Mouse (Mus musculus) cerebellum, adult 9-11 months (tissue): ENCODE data around the gene Slc12a8.

Experiments
- DNase-seq: peaks from one replicate; pipeline ENCODE4 v3.0.0; 2022

Slc12a8 gene

GRCm38 (mm10) chr16:33545530-33545929, 28.4 kb downstream of the Slc12a8 start:
- no peak for DNase-seq

- DNase-seq: no peak
These were observed 36.7 kb downstream of the Slc12a8 start for GRCm38 (mm10) chr16:33553689-33554342.

- DNase-seq: no peak
These were observed 41.0 kb downstream of the Slc12a8 start for GRCm38 (mm10) chr16:33558121-33558520.

GRCm38 (mm10) chr16:33560281-33560680, 43.2 kb downstream of the Slc12a8 start:
- DNase-seq: peak; percentile 88

GRCm38 (mm10) chr16:33561308-33562009, 44.3 kb downstream of the Slc12a8 start:
- no peak for DNase-seq

GRCm38 (mm10) chr16:33562874-33563537, 45.9 kb downstream of the Slc12a8 start:
- DNase-seq: no peak

GRCm38 (mm10) chr16:33563538-33564013, 46.4 kb downstream of the Slc12a8 start:
- DNase-seq: no peak

GRCm38 (mm10) chr16:33566467-33566866, 49.3 kb downstream of the Slc12a8 start:
- no peak for DNase-seq

- no peak for DNase-seq
These were observed 50.6 kb downstream of the Slc12a8 start for GRCm38 (mm10) chr16:33567736-33568135.

GRCm38 (mm10) chr16:33568269-33569016, 51.3 kb downstream of the Slc12a8 start:
- DNase-seq: no peak

GRCm38 (mm10) chr16:33572646-33573045, 55.5 kb downstream of the Slc12a8 start:
- DNase-seq: no peak

GRCm38 (mm10) chr16:33573703-33574102, 56.6 kb downstream of the Slc12a8 start:
- DNase-seq: no peak

- no peak for DNase-seq
These were observed 58.6 kb downstream of the Slc12a8 start for GRCm38 (mm10) chr16:33575728-33576127.

GRCm38 (mm10) chr16:33576271-33577189, 59.4 kb downstream of the Slc12a8 start:
- no peak for DNase-seq

GRCm38 (mm10) chr16:33578462-33578861, 61.3 kb downstream of the Slc12a8 start:
- DNase-seq: no peak

GRCm38 (mm10) chr16:33580331-33580730, 63.2 kb downstream of the Slc12a8 start:
- peak; percentile 54 for DNase-seq

GRCm38 (mm10) chr16:33580736-33581241, 63.7 kb downstream of the Slc12a8 start:
- peak; percentile 63 for DNase-seq

- DNase-seq: no peak
These were observed 64.6 kb downstream of the Slc12a8 start for GRCm38 (mm10) chr16:33581661-33582099.

- DNase-seq: no peak
These were observed 65.4 kb downstream of the Slc12a8 start for GRCm38 (mm10) chr16:33582495-33582894.

GRCm38 (mm10) chr16:33583333-33583732, 66.2 kb downstream of the Slc12a8 start:
- no peak for DNase-seq

GRCm38 (mm10) chr16:33583881-33584454, 66.8 kb downstream of the Slc12a8 start:
- no peak for DNase-seq
